In the genomic region with DNA sequence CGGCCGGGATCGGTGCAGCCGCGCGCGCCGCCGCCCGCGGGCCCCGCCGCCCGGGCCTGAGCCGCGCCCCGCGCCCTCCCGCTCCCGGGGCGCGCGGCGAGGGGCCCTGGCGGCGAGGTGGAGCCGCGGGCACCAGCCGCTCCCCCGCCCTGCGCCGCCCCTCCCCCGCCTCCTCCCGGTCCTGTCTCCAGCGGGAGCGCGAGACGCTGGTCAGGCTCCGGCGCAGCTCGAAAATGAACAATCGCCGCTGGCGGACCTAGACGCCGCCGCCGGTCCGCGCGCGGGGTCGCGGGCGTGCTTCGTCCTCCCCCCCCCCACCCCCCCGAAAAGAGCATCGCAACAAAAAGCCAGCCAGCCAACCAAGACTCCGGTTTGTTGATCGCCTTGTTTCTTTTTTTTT, we compare ENCODE assay signal across 9 mouse cellular contexts. TPM values are rescaled to one million over a fixed set of nuclear protein-coding genes. Genes with fewer than 3 reads are reported as not detected.
A peak's percentile ranks its signal among the peaks of the same experiment; 100 is the strongest.
DNase-seq lines count a peak whose midpoint lies in the region; ATAC-seq lines count a peak whose summit lies in the region.
"Had no signal": no experiment of that assay in that cellular context is flagged by ENCODE, and none has a peak within 500 bp of the region (broad histone marks: within the 10 kb centered on the region; RNA-seq: fewer than 3 reads in every experiment).

No protein-coding gene starts in this region.

- H3K27me3 ChIP-seq in kidney, embryonic 14.5 days (ENCODE audit: control insufficient read depth, insufficient read depth, low read length): peaks cover 64% of the 10 kb centered on the region
- H3K27me3 ChIP-seq in hindbrain, embryonic 12.5 days: peaks cover 64% of the 10 kb centered on the region
- peaks cover 16% of the 10 kb centered on the region for H3K27me3 ChIP-seq in midbrain, embryonic 14.5 days (ENCODE audit: control insufficient read depth, insufficient read depth, low read length)

- H3K4me2 ChIP-seq in kidney, embryonic 14.5 days (replicated peaks; ENCODE audit: low read depth, low read length): peak overlapping the region; percentile 89
- peak overlapping the region; percentile 83 for H3K4me2 ChIP-seq in hindbrain, embryonic 12.5 days (replicated peaks)
- peak overlapping the region; percentile 86 for H3K4me2 ChIP-seq in midbrain, embryonic 14.5 days (ENCODE audit: low read length)

- no peaks in the 10 kb centered on the region; the same call in 1 of the 2 replicates for H3K9me3 ChIP-seq in kidney, embryonic 14.5 days (ENCODE audit: control insufficient read depth, low read length)
- no peaks in the 10 kb centered on the region for H3K9me3 ChIP-seq in hindbrain, embryonic 12.5 days (replicated peaks)
- H3K9me3 ChIP-seq in midbrain, embryonic 14.5 days (ENCODE audit: control insufficient read depth, low read length): no peaks in the 10 kb centered on the region

- WGBS in kidney, embryonic 14.5 days: under 1% methylated on average over 33 of the region's 60 CpGs
- 1% methylated on average over 41 of the region's 60 CpGs for WGBS in hindbrain, embryonic 12.5 days
- WGBS in midbrain, embryonic 14.5 days: 1% methylated on average over 49 of the region's 60 CpGs

- peaks cover 11% of the 10 kb centered on the region for H3K4me1 ChIP-seq in kidney, embryonic 14.5 days (ENCODE audit: control insufficient read depth, insufficient read depth, low read length)
- H3K4me1 ChIP-seq in hindbrain, embryonic 12.5 days: peaks cover 24% of the 10 kb centered on the region
- H3K4me1 ChIP-seq in midbrain, embryonic 14.5 days (ENCODE audit: control insufficient read depth, insufficient read depth, low read length): peaks cover 18% of the 10 kb centered on the region

- H3K27ac ChIP-seq in kidney, embryonic 14.5 days (ENCODE audit: low read depth, low read length): no peak overlapping the region
- peak overlapping the region; percentile 68 for H3K27ac ChIP-seq in hindbrain, embryonic 12.5 days
- peak overlapping the region; percentile 70 for H3K27ac ChIP-seq in midbrain, embryonic 14.5 days (replicated peaks; ENCODE audit: low read depth, low read length)

- ATAC-seq in kidney, embryonic 14.5 days (ENCODE audit: low FRiP score, low TSS enrichment): 0 out of 2 replicates have a peak, but pooled peaks have one; percentile 43
- 0 out of 2 replicates have a peak, but pooled peaks have one; percentile 37 for ATAC-seq in hindbrain, embryonic 12.5 days (ENCODE audit: low FRiP score)
- ATAC-seq in midbrain, embryonic 14.5 days (ENCODE audit: low FRiP score, low TSS enrichment): 0 out of 2 replicates have a peak, but pooled peaks have one; percentile 49
- no peak for ATAC-seq in megakaryocyte progenitor cell, adult 5-6 weeks (replicated peaks; ENCODE audit: poor library complexity)
- ATAC-seq: Patski had no signal

- H3K4me3 ChIP-seq in kidney, embryonic 14.5 days (ENCODE audit: low read length): peak overlapping the region; percentile 50
- peak overlapping the region; percentile 60 for H3K4me3 ChIP-seq in hindbrain, embryonic 12.5 days
- H3K4me3 ChIP-seq in midbrain, embryonic 14.5 days (replicated peaks; ENCODE audit: low read depth, low read length): peak overlapping the region; percentile 68

- no peak for DNase-seq in kidney, postnatal 25 days
- DNase-seq in embryo, embryonic 10 days (ENCODE audit: low spot score): peak; percentile 46
- peak; percentile 82 for DNase-seq in midbrain, embryonic 14.5 days
- DNase-seq in spleen, postnatal 10 days (ENCODE audit: low spot score in 2 of 2): no peak
- no peak for DNase-seq in T-cell, adult 2 months (ENCODE audit: low spot score)

- H3K36me3 ChIP-seq in kidney, embryonic 14.5 days (ENCODE audit: control insufficient read depth, insufficient read depth, low read length): no peaks in the 10 kb centered on the region
- no peaks in the 10 kb centered on the region for H3K36me3 ChIP-seq in hindbrain, embryonic 12.5 days
- H3K36me3 ChIP-seq in midbrain, embryonic 14.5 days (ENCODE audit: control insufficient read depth, insufficient read depth, low read length): no peaks in the 10 kb centered on the region

- peak overlapping the region; percentile 28; the same call in 1 of the 2 replicates for H3K9ac ChIP-seq in kidney, embryonic 14.5 days (ENCODE audit: low read depth, low read length)
- H3K9ac ChIP-seq in hindbrain, embryonic 12.5 days: peak overlapping the region; percentile 74
- H3K9ac ChIP-seq in midbrain, embryonic 14.5 days (replicated peaks; ENCODE audit: low read length): peak overlapping the region; percentile 73

RNA-seq across cellular contexts. Expression of a gene that starts 0.7 kb away (rescaled TPM):
- 0.30 and 0.46 TPM in 2 replicates for polyA plus RNA-seq in kidney, embryonic 14.5 days (2014; fragmentation: Nextera tagmentation; extraction: Ambion mirVana)
- polyA plus RNA-seq in hindbrain, embryonic 12.5 days (2016; fragmentation: Nextera tagmentation; extraction: Ambion mirVana): 47.7 and 50.9 TPM in 2 replicates
- polyA plus RNA-seq in midbrain, embryonic 14.5 days (2014; fragmentation: Nextera tagmentation; extraction: Ambion mirVana): 73.5 and 86.4 TPM in 2 replicates
- total RNA-seq in megakaryocyte progenitor cell, adult 5-6 weeks (2015): not detected in 2 replicates
- 0.04 TPM in 1 of 2 replicates, not detected in the other for total RNA-seq in megakaryocyte progenitor cell, adult 5-6 weeks (2017)

Comparison
In these comparisons a context has a peak if more than half of its experiments do, and no peak if none do; other contexts are left out.
1. DNase-seq: peak in embryo, embryonic 10 days (single experiment) and midbrain, embryonic 14.5 days (single experiment); none in kidney, postnatal 25 days (0 of 2), spleen, postnatal 10 days (0 of 2) and T-cell, adult 2 months (single experiment).
2. RNA of a gene that starts 0.7 kb away (polyA plus RNA-seq): 73.5 to 86.4 TPM in midbrain, embryonic 14.5 days and 47.7 to 50.9 TPM in hindbrain, embryonic 12.5 days; 0.30 to 0.46 TPM in kidney, embryonic 14.5 days; every median in the first group is over 10 times any median in the second.
3. Peak in every context shown above with its lines, with median percentiles within 50 percentile points of each other: H3K4me2 ChIP-seq, H3K4me3 ChIP-seq and H3K9ac ChIP-seq.